Mouse (Mus musculus) liver, embryonic 12.5 days (tissue): ENCODE measurements around the gene Plekha8. TPM values are rescaled to one million over a fixed set of nuclear protein-coding genes. Genes with fewer than 3 reads are reported as not detected.

ENCODE experiments used
- ATAC-seq: fragments of 200-750 bp; cut with Nextera tagmentation; 2 replicates; pipeline ENCODE4 v1.8.0; 2017; ENCODE audit warnings: moderate number of reproducible peaks, mild to moderate bottlenecking, moderate library complexity
- H3K27ac ChIP-seq: fragments of 300-500 bp; sonication (generic); 2 replicates; pipeline ENCODE4 v1.5.1; 2016; ENCODE audit warnings: mild to moderate bottlenecking
- H3K27me3 ChIP-seq: fragments of 300-500 bp; sonication (generic); replicated peaks from 2 replicates; pipeline ENCODE4 v1.6.1; 2016; ENCODE audit warnings: mild to moderate bottlenecking, moderate library complexity
- H3K36me3 ChIP-seq: fragments of 300-500 bp; sonication (generic); 2 replicates; pipeline ENCODE4 v1.6.1; 2016; ENCODE audit warnings: mild to moderate bottlenecking, moderate library complexity
- H3K4me1 ChIP-seq: fragments of 300-500 bp; sonication (generic); 2 replicates; pipeline ENCODE4 v1.6.1; 2016
- H3K4me2 ChIP-seq: fragments of 300-500 bp; sonication (generic); 2 replicates; pipeline ENCODE4 v1.6.1; 2016; ENCODE audit warnings: mild to moderate bottlenecking, moderate library complexity
- H3K4me3 ChIP-seq: fragments of 300-500 bp; sonication (generic); 2 replicates; pipeline ENCODE4 v1.5.1; 2016; ENCODE audit warnings: mild to moderate bottlenecking, moderate library complexity
- H3K9ac ChIP-seq: fragments of 300-500 bp; sonication (generic); 2 replicates; pipeline ENCODE4 v1.6.1; 2016; ENCODE audit warnings: mild to moderate bottlenecking, moderate library complexity
- H3K9me3 ChIP-seq: fragments of 300-500 bp; sonication (generic); replicated peaks from 2 replicates; pipeline ENCODE4 v1.6.1; 2016; ENCODE audit warnings: mild to moderate bottlenecking, moderate library complexity
- WGBS: fragments of 180-500 bp; shearing (Covaris S2); methylation state at CpG from one replicate; pipeline ENCODE4 v1.1.7; 2016; ENCODE audit not compliant: insufficient replicate concordance; 5-methylcytosine and 5-hydroxymethylcytosine counted together
- polyA plus RNA-seq: library from polyadenylated mRNA; unstranded; fragments of >200 nt; fragmentation: Nextera tagmentation; extraction: Ambion mirVana; gene quantifications from 2 replicates; pipeline ENCODE4 v1.2.1, GENCODE M21; 2016

Gene Plekha8
- polyA plus RNA-seq, 1 experiment from 2014 or later: 5.0 TPM

DNA sequence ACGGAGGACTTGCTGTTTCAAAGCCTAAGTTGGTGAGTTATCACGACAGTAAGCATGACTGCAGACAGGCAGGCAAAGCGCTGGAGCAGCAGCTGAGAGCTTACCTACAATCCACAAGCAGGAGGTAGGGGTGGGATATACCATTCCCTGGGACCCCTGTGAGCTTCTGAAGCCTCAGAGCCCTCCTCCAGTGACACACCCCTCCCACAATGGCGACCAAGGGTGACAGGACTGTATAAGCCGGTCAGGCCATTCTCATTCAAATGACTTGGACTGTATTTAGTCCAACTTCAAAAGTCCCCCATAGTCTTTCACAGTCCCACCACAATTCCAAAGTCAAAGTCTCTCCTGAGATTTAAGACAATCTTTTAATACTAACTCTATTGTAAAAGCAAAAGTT lies 78.0 kb downstream of the Plekha8 start:
- no peak overlapping the region for H3K27ac ChIP-seq
- ATAC-seq: no peak
- H3K4me3 ChIP-seq: no peak overlapping the region
- H3K36me3 ChIP-seq: no peaks in the 10 kb centered on the region
- no peaks in the 10 kb centered on the region for H3K4me1 ChIP-seq
- no peaks in the 10 kb centered on the region for H3K9me3 ChIP-seq
- WGBS: 45% methylated on average over 5 of the region's 5 CpGs
- H3K4me2 ChIP-seq: no peak overlapping the region
- H3K27me3 ChIP-seq: no peaks in the 10 kb centered on the region
- no peak overlapping the region for H3K9ac ChIP-seq

DNA sequence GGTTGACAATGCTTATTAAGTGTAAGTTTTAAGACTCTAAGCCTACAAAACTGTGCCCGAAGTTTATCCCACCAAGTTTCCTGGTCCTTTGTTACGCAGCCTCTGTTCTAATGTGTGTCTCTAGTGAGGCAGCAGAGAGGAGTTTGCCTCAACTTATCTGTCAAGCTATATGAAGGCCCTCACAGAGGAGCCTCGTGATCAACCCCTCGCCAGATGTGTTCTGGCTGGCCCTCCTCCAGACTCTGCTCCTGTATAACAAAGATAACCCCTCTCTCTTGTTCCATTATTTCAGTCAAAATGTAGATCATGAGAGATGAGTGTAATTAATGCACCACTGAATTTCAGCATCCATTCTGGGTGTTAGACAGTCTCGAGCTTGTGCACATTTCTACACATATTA lies 84.8 kb downstream of the Plekha8 start:
- Histone ChIP-seq H3K27me3 (peaks cover 36% of the 10 kb centered on the region), H3K36me3 (no peaks in the 10 kb centered on the region), H3K4me1 (peaks cover 31% of the 10 kb centered on the region), H3K9me3 (no peaks in the 10 kb centered on the region), H3K27ac (no peak overlapping the region), H3K4me3 (no peak overlapping the region), H3K9ac (no peak overlapping the region), H3K4me2 (no peak overlapping the region)
- ATAC-seq: no peak
- 47% methylated on average over 5 of the region's 5 CpGs for WGBS

DNA sequence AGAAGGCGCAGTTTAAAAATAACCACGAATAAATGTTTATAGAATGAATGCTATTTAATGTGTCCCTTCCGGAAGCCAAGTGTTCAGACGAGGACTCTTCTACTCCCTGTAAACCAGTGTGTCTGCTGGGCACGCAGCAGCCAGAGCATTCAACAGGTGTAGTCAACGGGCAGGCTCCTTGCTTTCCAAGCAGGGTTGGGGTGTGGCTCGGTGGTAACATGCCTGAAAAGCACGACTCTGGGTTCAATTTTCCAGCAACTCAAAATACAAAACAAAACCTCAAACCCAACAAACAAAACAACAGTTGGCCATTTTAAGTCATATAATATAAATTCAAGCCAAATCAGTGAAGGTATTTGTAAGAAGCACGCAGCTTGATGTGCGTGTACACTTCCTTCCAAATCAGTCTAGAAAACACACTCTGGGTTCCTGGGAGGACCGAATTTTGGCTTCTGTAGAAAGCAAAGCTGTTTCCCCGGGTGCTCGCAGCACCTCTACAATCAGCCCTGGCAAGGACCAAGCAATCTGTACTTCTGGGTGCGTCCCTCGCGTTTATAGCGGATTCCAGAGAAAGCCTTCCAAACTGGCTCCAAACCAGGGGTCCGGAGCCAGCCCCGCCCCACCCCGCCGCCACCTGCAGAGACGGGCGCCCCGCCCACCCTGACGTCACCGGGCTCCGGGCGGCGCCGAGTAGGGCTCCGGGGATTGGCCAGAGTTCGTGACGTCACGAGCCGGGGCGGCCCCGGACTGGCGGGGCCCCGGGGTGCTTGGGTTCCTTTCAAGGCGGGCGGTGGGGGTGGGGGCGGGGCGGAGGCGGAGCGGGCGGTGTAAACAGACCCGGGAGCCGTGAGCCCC lies 86.2 kb downstream of the Plekha8 start, which contains the start of gene Mturn:
TSS of gene Mturn (plus strand) at position 734 of the 855 bp plus-strand sequence.
- Histone ChIP-seq H3K4me3 (peak within 1 kb of the TSS; percentile 79), H3K4me1 (peaks cover 37% of the 10 kb centered on the region), H3K27ac (0 out of 2 replicates have a peak within 1 kb of the TSS, but pooled peaks have one; percentile 43), H3K27me3 (peaks cover 47% of the 10 kb centered on the region), H3K4me2 (peak within 1 kb of the TSS; percentile 100), H3K9me3 (no peaks in the 10 kb centered on the region), H3K36me3 (no peaks in the 10 kb centered on the region), H3K9ac (peak within 1 kb of the TSS; percentile 79)
- WGBS: 6% methylated on average over 39 of the region's 48 CpGs
- ATAC-seq: peak; percentile 98

DNA sequence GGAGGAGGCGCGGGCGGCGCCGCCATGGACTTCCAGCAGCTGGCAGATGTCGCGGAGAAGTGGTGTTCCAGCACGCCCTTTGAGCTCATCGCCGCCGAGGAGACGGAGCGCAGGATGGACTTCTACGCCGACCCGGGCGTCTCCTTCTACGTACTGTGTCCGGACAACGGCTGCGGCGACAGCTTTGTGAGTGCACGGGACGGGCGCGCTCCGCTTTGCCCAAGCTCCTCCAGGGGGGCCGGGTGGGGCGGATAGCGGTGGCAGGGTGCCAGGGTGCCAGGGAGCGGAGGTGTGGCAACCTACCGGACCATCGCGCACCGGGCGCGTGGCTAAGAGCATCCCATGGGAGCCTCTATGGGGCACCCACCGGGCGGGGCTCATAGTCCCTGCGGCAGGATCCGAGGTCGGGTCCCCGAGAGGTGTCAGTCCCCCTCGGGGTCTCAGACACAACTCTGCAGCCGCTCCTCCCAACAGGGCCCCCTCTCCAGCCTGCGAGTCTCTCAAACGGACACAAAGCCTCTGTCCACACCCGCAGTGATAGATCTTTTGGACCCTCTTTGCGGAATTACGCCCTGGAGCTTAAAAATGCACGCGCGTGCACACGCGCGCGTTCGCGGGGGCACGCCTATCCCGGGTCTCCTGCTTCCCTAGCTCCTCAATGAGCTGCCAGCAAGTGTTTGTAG lies 87.0 kb downstream of the Plekha8 start:
- 0 out of 2 replicates have a peak overlapping the region, but pooled peaks have one; percentile 43 for H3K27ac ChIP-seq
- H3K27me3 ChIP-seq: peaks cover 47% of the 10 kb centered on the region
- H3K36me3 ChIP-seq: no peaks in the 10 kb centered on the region
- peak overlapping the region; percentile 79 for H3K4me3 ChIP-seq
- under 1% methylated on average over 61 of the region's 61 CpGs for WGBS
- H3K4me2 ChIP-seq: peak overlapping the region; percentile 100
- H3K4me1 ChIP-seq: peaks cover 39% of the 10 kb centered on the region
- H3K9me3 ChIP-seq: no peaks in the 10 kb centered on the region
- ATAC-seq: peak; percentile 61
- peak overlapping the region; percentile 79 for H3K9ac ChIP-seq

DNA sequence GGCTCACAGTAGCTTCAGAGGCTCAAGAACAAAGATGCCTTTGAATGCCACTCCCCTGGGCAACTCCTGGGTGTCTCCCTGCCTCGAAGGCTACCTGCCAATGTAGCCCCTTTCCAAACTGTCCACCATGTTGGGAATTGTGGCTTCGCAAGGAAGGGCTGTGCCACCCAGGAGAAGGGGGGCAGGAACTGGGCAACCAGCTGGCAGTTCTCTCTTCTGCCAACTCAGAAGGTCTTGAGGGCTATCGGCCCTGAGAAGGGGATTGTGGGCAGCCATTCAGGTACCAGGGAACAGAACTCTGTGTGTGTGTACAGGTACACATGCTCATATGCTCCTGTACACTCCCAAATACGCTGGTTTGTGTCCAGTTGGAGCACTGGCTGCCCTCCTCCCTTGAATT lies 89.2 kb downstream of the Plekha8 start:
- H3K27ac ChIP-seq: no peak overlapping the region
- H3K9ac ChIP-seq: no peak overlapping the region
- no peaks in the 10 kb centered on the region for H3K9me3 ChIP-seq
- ATAC-seq: no peak
- H3K4me3 ChIP-seq: no peak overlapping the region
- peaks cover 67% of the 10 kb centered on the region for H3K27me3 ChIP-seq
- H3K36me3 ChIP-seq: no peaks in the 10 kb centered on the region
- peaks cover 39% of the 10 kb centered on the region for H3K4me1 ChIP-seq
- WGBS: 69% methylated on average over 4 of the region's 4 CpGs
- no peak overlapping the region for H3K4me2 ChIP-seq

DNA sequence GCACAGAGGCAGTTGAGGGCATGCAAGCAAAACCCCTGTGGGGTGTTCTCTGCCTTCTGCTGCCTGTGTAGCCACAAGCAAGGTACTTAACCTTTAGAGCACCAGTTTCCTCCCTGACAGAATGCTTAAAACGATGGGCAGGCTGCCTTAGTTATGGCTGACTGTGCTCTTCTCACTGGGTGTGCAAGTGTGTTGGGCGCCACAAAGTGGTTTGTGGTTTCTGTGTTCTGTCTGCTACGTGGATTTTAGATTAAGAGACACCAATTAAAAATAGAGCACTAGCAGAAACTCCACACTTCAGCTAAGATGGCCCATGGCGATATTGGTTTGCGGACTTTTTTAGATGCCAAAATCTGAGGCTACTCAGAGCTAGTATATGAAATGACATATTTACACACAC lies 90.2 kb downstream of the Plekha8 start:
- peaks cover 33% of the 10 kb centered on the region for H3K4me1 ChIP-seq
- H3K27me3 ChIP-seq: peaks cover 71% of the 10 kb centered on the region
- H3K9me3 ChIP-seq: no peaks in the 10 kb centered on the region
- no peak overlapping the region for H3K4me2 ChIP-seq
- H3K27ac ChIP-seq: no peak overlapping the region
- 50% methylated on average over 5 of the region's 5 CpGs for WGBS
- no peaks in the 10 kb centered on the region for H3K36me3 ChIP-seq
- H3K4me3 ChIP-seq: no peak overlapping the region
- H3K9ac ChIP-seq: no peak overlapping the region
- ATAC-seq: no peak

DNA sequence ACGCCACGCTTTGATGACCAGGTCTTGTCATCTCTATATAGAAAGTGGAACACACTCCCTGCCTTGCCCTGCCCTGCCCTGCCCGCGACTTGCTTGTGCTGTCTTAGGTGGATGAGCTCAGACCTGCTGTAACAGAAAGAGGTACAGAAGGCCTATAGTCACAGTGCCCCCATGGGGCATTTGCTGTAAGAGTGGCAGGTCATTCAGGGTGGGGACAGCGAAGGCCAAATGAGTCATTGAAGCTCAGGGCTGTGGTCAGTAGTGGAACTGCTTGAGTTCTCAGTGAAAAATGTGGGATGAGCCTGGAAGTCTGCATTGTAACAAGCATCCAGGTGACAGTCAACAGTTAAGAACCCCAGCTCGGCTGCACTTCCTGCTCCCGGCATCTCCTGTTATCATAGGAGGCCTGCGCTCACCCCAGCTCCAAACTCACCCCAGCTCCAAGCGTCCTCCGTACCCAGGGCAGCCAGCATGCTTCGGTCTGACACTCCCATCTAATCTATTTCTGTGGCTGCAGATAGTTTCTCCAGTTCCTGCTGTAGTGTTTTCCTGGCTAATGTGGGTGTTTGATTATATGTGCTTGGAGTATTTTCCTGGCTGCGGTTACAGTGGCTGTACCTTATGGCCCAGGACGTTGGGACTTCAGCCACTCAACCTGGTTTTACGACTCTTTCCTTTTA lies 90.9 kb downstream of the Plekha8 start:
- Histone ChIP-seq H3K4me1 (peaks cover 25% of the 10 kb centered on the region), H3K36me3 (no peaks in the 10 kb centered on the region), H3K27me3 (peaks cover 78% of the 10 kb centered on the region), H3K27ac (no peak overlapping the region), H3K9ac (no peak overlapping the region), H3K4me2 (no peak overlapping the region; the same call in 1 of the 2 replicates), H3K4me3 (no peak overlapping the region), H3K9me3 (no peaks in the 10 kb centered on the region)
- no peak for ATAC-seq
- 37% methylated on average over 14 of the region's 14 CpGs for WGBS

DNA sequence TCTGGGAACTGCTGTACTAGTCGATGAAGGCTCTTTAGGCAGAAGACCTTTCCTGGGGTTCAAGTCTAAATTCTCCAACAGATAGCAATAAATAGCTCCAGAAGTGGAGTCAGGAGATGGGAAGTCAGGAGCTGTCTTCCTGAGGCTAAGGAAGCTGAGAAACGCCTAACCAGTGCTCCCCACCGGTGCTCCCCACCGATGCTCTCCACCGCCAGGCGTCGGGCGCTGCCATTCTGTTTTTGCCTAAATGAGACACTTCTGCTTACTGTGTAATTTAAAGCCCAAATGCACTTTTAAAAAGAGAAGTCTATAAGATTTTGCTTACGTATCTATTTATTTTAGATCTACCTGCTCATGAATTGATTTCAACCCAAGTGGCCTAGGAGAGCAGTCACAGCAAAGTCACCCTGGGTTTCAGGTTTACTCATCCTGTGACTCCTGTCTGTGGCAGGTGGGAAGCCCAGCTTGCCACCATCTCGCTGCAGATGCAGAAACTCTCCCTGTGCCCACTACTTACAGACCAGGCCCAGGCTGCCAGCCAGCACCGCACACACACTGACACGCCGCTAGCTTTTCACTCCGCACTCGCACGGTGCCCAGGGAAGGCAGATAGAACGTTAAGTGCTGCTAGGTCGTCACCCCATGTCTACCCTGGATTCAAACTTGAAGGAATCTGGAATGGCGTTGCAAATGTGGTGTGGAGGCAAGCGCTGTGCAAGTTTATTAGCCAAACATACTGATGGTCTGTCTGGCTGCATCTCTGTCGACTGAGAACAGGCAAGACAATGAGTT lies 92.2 kb downstream of the Plekha8 start:
- peaks cover 82% of the 10 kb centered on the region for H3K27me3 ChIP-seq

DNA sequence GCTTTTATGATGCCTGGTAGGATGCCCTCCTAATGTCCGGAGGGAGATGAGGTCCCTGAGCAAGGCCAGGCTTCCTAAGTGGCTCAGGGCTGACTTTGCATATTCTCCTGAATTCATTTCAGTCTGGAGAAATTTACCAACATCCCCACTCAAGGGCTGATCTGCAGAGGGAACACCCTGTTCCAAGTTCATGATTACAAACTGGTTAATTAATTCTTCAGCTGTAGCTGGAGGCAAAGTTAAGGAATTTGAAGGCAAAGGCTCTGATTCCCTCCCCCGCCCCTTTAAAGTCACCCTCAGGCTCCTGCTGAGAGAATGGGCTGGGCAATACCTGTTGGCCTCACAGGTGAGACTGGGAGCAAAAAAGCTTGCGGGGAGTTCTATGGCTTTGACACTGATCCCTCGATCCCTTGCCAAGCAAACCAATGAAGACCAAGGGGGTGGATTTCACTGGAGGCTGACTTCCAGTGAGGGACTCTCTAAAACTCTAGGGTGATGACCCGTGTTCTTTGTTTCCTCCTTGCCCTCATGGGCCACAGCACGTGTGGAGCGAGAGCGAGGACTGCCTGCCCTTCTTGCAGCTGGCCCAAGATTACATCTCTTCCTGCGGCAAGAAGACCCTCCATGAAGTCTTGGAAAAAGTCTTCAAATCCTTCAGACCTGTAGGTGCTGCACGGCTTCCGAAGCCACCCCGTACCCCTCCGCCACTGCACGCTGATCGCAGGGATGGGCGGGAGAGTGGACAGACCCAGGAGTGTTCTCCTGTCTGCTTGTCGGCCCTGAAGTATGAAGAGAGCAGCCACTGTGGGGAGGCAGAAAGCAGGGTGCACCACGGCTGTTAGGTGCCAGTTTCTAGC lies 93.8 kb downstream of the Plekha8 start:
- WGBS: 59% methylated on average over 18 of the region's 18 CpGs
- no peak overlapping the region for H3K27ac ChIP-seq
- peaks cover 67% of the 10 kb centered on the region for H3K27me3 ChIP-seq
- H3K9ac ChIP-seq: no peak overlapping the region
- H3K4me3 ChIP-seq: no peak overlapping the region
- peaks cover 9% of the 10 kb centered on the region for H3K4me1 ChIP-seq
- H3K9me3 ChIP-seq: no peaks in the 10 kb centered on the region
- H3K4me2 ChIP-seq: no peak overlapping the region
- no peak for ATAC-seq
- no peaks in the 10 kb centered on the region for H3K36me3 ChIP-seq

More for the DNA sequence above, 92.2 kb downstream of the Plekha8 start:
- ATAC-seq: no peak
- WGBS: 79% methylated on average over 21 of the region's 21 CpGs
- Histone ChIP-seq H3K9ac (no peak overlapping the region), H3K4me2 (no peak overlapping the region), H3K4me1 (peaks cover 15% of the 10 kb centered on the region), H3K27ac (no peak overlapping the region), H3K4me3 (no peak overlapping the region), H3K36me3 (no peaks in the 10 kb centered on the region), H3K9me3 (no peaks in the 10 kb centered on the region)

DNA sequence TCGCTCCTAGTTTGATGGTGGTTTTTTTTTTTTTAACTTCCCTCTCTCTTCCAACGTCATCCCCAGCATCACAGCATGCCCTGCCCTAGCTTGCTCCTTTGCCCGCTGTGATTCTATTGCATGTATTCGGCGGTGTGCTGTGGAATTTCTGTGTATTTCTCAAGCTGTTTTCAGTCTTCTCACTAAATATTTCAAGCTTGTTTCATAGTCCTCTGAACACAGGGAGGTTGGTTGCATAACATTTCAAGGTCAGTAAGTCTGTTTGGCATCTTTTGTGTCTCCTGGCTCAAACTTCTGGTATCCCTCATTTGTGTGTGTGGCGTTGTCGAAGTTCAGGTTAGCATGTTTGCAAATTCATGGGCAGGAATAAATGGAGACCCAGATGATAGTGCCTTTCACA lies 94.8 kb downstream of the Plekha8 start:
- Histone ChIP-seq H3K4me1 (peaks cover 9% of the 10 kb centered on the region), H3K9me3 (no peaks in the 10 kb centered on the region), H3K4me3 (no peak overlapping the region), H3K9ac (no peak overlapping the region), H3K4me2 (no peak overlapping the region), H3K36me3 (no peaks in the 10 kb centered on the region), H3K27me3 (peaks cover 57% of the 10 kb centered on the region), H3K27ac (no peak overlapping the region)
- 61% methylated on average over 7 of the region's 7 CpGs for WGBS
- ATAC-seq: no peak

DNA sequence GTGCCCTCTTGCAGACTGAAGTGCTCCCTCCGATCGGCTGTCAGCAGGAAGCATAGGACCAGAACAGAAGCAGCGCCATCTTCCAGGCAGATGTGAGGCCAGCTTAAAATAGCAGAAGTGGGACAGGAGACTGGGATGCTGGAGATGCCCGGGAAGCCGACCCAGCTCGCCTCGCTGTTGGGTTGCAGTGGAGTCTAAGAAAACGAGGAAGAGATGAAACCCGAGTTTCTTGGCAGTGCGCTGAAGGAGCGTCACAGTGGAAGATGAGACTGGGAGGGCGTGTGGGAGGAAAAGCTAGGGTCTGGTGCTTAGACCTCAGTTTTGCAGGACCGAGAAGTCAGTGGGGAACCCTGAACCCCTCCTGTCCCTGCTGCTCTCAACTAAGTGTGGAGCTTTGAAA lies 95.9 kb downstream of the Plekha8 start:
- Histone ChIP-seq H3K9ac (no peak overlapping the region), H3K36me3 (no peaks in the 10 kb centered on the region), H3K27me3 (peaks cover 48% of the 10 kb centered on the region), H3K27ac (no peak overlapping the region), H3K4me1 (peaks cover 5% of the 10 kb centered on the region), H3K4me2 (no peak overlapping the region), H3K9me3 (no peaks in the 10 kb centered on the region), H3K4me3 (no peak overlapping the region)
- ATAC-seq: no peak
- WGBS: 58% methylated on average over 13 of the region's 13 CpGs
